Mouse (Mus musculus) heart, postnatal 36 days (tissue): ENCODE measurements around the gene Msn. TPM values are rescaled to one million over a fixed set of nuclear protein-coding genes. Genes with fewer than 3 reads are reported as not detected.
"Not testable (repeated sequence)": the region's sequence is repeated elsewhere in the genome, so short reads cannot be mapped to it uniquely, and the experiment has no call there.

ENCODE experiments used
- DNase-seq, 2 experiments: peaks; one replicate each; pipeline ENCODE4 v3.0.0; 2021 to 2022
- intact Hi-C: fragments of 180-260 bp; cut with DNase I; formaldehyde crosslinking; loops from one replicate; pipeline ENCODE4 v1.15.1; 2025
- total RNA-seq, 2 experiments: library from RNA; stranded (reverse); gene quantifications; 2 replicates each; pipeline ENCODE4 v1.2.3; 2021

Gene Msn
- total RNA-seq, 2 experiments from 2014 or later = 116 to 124 TPM

GRCm38 (mm10) chrX:96134840-96135580, 39.2 kb downstream of the Msn start:
- no peak for DNase-seq
- intact Hi-C loops = loop anchor here (5.0 kb wide), 1 partner anchor 83 kb away; no protein-coding TSS in a partner anchor

- intact Hi-C loops = no loop called here
- no peak for DNase-seq
Measured at GRCm38 (mm10) chrX:96135581-96135980, 39.7 kb downstream of the Msn start.

- intact Hi-C loops = no loop called here
- DNase-seq = no peak
Measured at GRCm38 (mm10) chrX:96139262-96139661, 43.4 kb downstream of the Msn start.

- no peak for DNase-seq
- intact Hi-C loops = loop anchor here (5.0 kb wide), 1 partner anchor 123 kb away; no protein-coding TSS in a partner anchor
Measured at GRCm38 (mm10) chrX:96144960-96145488, 49.2 kb downstream of the Msn start.

- no peak for DNase-seq
Measured at GRCm38 (mm10) chrX:96148217-96148616, 52.4 kb downstream of the Msn start.

GRCm38 (mm10) chrX:96153362-96153761, 57.5 kb downstream of the Msn start:
- intact Hi-C loops = no loop called here
- DNase-seq = no peak

More at GRCm38 (mm10) chrX:96148217-96148616, 52.4 kb downstream of the Msn start:
- intact Hi-C loops = loop anchor here (5.0 kb wide), 1 partner anchor 126 kb away; no protein-coding TSS in a partner anchor

- DNase-seq = no peak
- intact Hi-C loops = no loop called here
Measured at GRCm38 (mm10) chrX:96157936-96158335, 62.1 kb downstream of the Msn start.

- DNase-seq = peak in 1 of 2 experiments; percentile 18
- intact Hi-C loops = loop anchor here (1.0 to 2.0 kb wide), 2 partner anchors 20 to 143 kb away; no protein-coding TSS in a partner anchor
Measured at GRCm38 (mm10) chrX:96162571-96162970, 66.7 kb downstream of the Msn start.

GRCm38 (mm10) chrX:96171645-96172388, 76.0 kb downstream of the Msn start:
- intact Hi-C loops = no loop called here
- no peak for DNase-seq

GRCm38 (mm10) chrX:96178437-96178836, 82.6 kb downstream of the Msn start:
- intact Hi-C loops = loop anchor here (1.0 to 5.0 kb wide), 4 partner anchors 81 to 222 kb away; partner anchors contain the start of genes Las1l and Msn
- peak; percentile 25 to 32 for DNase-seq

GRCm38 (mm10) chrX:96184100-96184732, 88.4 kb downstream of the Msn start:
- intact Hi-C loops = loop anchor here (10.0 kb wide), 1 partner anchor 1251 kb away; no protein-coding TSS in a partner anchor
- no peak for DNase-seq

GRCm38 (mm10) chrX:96205143-96205542, 109.3 kb downstream of the Msn start:
- DNase-seq, intact Hi-C loops: not testable (repeated sequence)

- intact Hi-C loops = no loop called here
- DNase-seq = no peak
Measured at GRCm38 (mm10) chrX:96206872-96207271, 111.0 kb downstream of the Msn start.

GRCm38 (mm10) chrX:96218088-96218487, 122.2 kb downstream of the Msn start:
- intact Hi-C loops = no loop called here
- no peak for DNase-seq

Other genes with a start within 250 kb of the Msn start
- gene Las1l, start 139.1 kb upstream of the Msn start, total RNA-seq = 10 to 100 TPM; 37.1 to 42.0 TPM
- under 1 TPM; 0.75 to 0.98 TPM for gene Vsig4, start 197.4 kb downstream of the Msn start, total RNA-seq